Mouse (Mus musculus) C2C12 (cell line): ENCODE measurements at regions not wholly inside any gene's neighbourhood (a gene's known extent, or its start where the extent isn't known, plus 50 kb on each side); places are given as distances from the start of the nearest gene placed in this dataset.

Source experiments
- H3K27me3 ChIP-seq: one replicate; pipeline ENCODE4 v1.6.1; 2011; ENCODE audit not compliant: control insufficient read depth, insufficient read depth, insufficient read length
- H3K36me3 ChIP-seq: one replicate; pipeline ENCODE4 v1.6.1; 2011; ENCODE audit not compliant: control insufficient read depth, insufficient read depth
- H3K4me3 ChIP-seq: one replicate; pipeline ENCODE4 v1.5.1; 2011; ENCODE audit warnings: mild to moderate bottlenecking, control low read depth; ENCODE audit not compliant: poor library complexity, insufficient read depth, severe bottlenecking
- H3K79me2 ChIP-seq: one replicate; pipeline ENCODE4 v1.6.1; 2011; ENCODE audit not compliant: control insufficient read depth, insufficient read depth
- H3K79me3 ChIP-seq: one replicate; pipeline ENCODE4 v1.6.1; 2011; ENCODE audit warnings: low read depth, control low read depth
- H3ac ChIP-seq: one replicate; pipeline ENCODE3; 2011; ENCODE audit warnings: low read depth; ENCODE audit not compliant: control insufficient read depth, insufficient read length
- CEBPB ChIP-seq: IDR thresholded peaks from one replicate; pipeline ENCODE4 v1.6.1; 2011; ENCODE audit warnings: low read depth, mild to moderate bottlenecking, control low read depth, moderate library complexity
- CTCF ChIP-seq: IDR thresholded peaks from one replicate; pipeline ENCODE4 v1.5.1; 2011; ENCODE audit not compliant: control insufficient read depth, insufficient read depth, insufficient read length
- FOSL1 ChIP-seq: IDR thresholded peaks from one replicate; pipeline ENCODE4 v1.8.0; 2011; ENCODE audit warnings: mild to moderate bottlenecking, low read length; ENCODE audit not compliant: poor library complexity, insufficient read depth, severe bottlenecking
- MAX ChIP-seq: IDR thresholded peaks from one replicate; pipeline ENCODE4 v1.6.1; 2011; ENCODE audit warnings: mild to moderate bottlenecking, control low read depth
- MYOD1 ChIP-seq: IDR thresholded peaks from one replicate; pipeline ENCODE4 v1.6.1; 2011; ENCODE audit warnings: low read depth; ENCODE audit not compliant: control insufficient read depth, insufficient read length
- MYOG ChIP-seq: IDR thresholded peaks from one replicate; pipeline ENCODE4 v1.6.1; 2011; ENCODE audit not compliant: control insufficient read depth, insufficient read length; ENCODE audit errors: extremely low read depth
- USF1 ChIP-seq: IDR thresholded peaks from one replicate; pipeline ENCODE4 v1.6.1; 2011; ENCODE audit warnings: low read depth, mild to moderate bottlenecking, control low read depth, moderate library complexity

DNA sequence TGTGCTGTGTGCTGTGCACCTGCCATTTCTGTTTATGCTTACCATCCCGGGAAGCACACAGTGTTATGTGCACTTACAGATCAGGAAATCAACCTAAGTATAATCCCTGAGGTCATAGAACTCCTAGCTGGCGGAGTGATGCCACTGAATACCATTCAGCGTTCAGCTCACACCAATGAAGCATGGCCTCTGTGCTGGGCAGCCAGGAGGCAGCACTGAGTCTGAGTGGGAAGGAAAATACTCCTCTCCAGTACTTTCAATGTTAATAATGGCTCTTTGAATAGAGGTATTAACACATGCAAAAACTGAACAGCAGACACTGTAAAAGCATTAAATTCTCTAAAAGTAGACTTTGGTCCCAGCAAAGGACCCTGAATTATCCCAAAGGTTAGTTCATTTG, 85.7 kb upstream of the 4933402D24Rik start:
- Histone ChIP-seq H3ac (no peak overlapping the region), H3K36me3 (no peaks in the 10 kb centered on the region), H3K4me3 (no peak overlapping the region), H3K79me3 (no peaks in the 10 kb centered on the region), H3K79me2 (no peaks in the 10 kb centered on the region), H3K27me3 (no peaks in the 10 kb centered on the region)
- no peak for TF ChIP-seq CTCF
- TF ChIP-seq MAX, result no peak

DNA sequence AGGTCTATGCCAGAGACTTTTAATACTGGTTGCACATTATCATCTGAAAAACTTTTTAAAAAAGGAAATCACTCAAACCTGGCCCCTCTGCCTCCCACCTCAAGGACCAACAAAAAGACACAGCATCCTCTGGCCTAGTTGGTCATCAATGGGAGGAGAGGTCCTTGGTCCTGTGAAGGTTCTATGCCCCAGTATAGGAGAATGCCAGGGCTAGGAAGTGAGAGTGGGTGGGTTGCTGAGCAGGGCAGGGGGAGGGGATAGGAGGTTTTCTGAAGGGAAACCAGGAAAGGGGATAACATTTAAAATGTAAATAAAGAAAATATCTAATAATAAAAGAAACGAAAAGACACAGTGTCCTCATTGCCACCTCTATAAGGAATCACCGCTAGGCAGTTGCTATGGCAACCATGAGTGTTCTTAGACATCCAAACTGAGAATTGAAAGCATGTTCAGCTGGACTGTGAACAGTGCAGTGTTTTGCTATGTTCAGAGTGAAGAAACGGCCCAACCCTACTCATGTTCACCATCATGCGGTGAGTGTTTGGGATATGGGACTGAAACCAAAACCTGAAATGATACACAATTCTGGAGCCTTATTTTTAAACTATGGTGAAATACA, 82.5 kb upstream of the 4933402D24Rik start:
- H3K79me3 ChIP-seq, result no peaks in the 10 kb centered on the region
- no peaks in the 10 kb centered on the region for H3K79me2 ChIP-seq
- H3K27me3 ChIP-seq, result no peaks in the 10 kb centered on the region
- H3K36me3 ChIP-seq, result no peaks in the 10 kb centered on the region
- H3ac ChIP-seq, result no peak overlapping the region
- TF ChIP-seq USF1, result no peak
- TF ChIP-seq MYOD1, result no peak
- TF ChIP-seq FOSL1, result no peak
- TF ChIP-seq CEBPB, result no peak
- TF ChIP-seq CTCF, result no peak
- no peak for TF ChIP-seq MAX
- TF ChIP-seq MYOG, result no peak
- no peak overlapping the region for H3K4me3 ChIP-seq

DNA sequence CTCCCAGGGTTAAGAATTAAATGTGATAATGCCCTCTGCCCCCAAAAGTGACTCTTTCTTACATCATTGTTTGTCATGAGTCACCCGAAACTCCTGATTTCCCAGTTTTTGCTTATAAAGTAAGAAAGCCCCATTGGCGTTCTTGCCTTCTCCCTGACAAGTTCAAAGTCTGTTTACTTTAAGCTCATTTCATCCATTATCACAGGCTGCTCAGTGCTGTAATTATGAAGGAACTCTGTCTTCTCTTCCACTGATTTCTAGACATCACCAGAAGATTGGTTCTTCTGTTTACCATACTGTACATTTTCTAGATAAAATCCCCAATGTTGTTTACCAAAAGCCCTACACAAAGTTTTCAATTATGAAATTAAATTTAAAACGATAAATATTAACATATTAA, 81.2 kb upstream of the 4933402D24Rik start:
- Histone ChIP-seq H3K27me3 (no peaks in the 10 kb centered on the region), H3K79me3 (no peaks in the 10 kb centered on the region), H3K36me3 (no peaks in the 10 kb centered on the region), H3K79me2 (no peaks in the 10 kb centered on the region), H3ac (no peak overlapping the region), H3K4me3 (no peak overlapping the region)
- no peak for TF ChIP-seq CTCF

DNA sequence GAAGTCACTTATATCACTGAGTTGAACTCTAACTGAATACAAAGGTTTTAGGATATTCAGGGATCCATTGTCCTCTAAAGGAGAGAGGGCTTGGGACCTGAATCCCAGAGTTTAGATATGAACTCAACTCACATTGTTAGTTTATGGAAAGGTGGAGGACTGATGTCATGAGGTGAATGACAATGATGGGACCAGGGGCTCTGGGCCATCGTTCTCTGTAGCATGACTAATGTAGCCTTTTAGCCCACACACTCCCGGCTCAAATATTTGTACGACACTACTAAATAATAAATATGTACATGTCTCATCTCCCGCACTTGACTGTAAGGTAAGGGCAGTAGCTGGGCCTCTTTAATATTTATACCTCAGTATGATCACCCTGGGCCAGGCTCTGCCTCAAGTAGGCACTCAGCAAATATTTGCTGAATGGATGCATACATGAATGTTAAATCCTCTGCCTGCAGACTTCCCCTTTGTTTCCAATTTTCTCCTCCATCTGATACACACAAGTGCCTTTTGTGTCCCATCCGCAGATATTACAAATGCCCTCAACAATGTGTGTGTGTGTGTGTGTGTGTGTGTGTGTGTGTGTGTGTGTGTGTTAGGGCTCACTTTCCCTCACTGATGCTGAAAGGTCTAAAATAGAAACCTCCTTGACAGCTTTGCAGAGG, 59.2 kb upstream of the 4933402D24Rik start:
- Histone ChIP-seq H3K79me2 (no peaks in the 10 kb centered on the region), H3ac (no peak overlapping the region), H3K27me3 (no peaks in the 10 kb centered on the region), H3K36me3 (no peaks in the 10 kb centered on the region), H3K4me3 (no peak overlapping the region), H3K79me3 (no peaks in the 10 kb centered on the region)
- no peak for TF ChIP-seq CEBPB
- no peak for TF ChIP-seq MYOD1
- TF ChIP-seq MAX, result no peak
- no peak for TF ChIP-seq MYOG
- no peak for TF ChIP-seq FOSL1
- TF ChIP-seq CTCF, result no peak
- TF ChIP-seq USF1, result no peak

DNA sequence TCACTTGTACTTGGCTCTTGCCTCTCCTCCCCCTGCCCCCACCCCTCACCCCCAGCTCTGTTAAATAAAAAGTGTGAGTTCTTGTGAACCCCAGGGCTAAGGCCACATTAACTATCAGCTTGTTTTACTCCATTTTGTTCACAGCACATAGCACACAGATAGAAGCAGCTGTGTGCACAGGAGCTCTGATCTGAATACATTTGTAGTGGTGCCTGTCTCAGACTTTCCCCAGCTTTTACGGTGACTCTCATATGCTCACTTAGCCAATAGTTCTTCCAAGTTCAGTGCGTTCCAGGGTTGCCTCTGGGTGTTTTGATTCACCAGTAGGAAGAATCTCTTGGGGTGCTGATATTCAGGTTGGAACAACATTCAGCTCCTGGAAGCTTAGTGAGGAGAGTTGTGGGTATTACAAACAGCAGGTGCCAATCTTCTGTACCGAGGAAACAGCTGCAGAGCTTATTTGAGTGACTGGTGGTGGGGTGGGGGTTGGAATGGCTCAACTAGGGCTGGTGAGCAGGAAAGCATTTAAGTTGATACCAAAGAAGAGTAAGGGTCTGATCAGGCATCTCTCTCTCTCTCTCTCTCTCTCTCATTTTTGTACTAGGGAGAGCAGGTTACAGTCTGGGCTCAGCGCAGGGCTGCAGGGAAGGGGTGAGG, 51.7 kb upstream of the 4933402D24Rik start:
- Histone ChIP-seq H3ac (no peak overlapping the region), H3K36me3 (no peaks in the 10 kb centered on the region), H3K27me3 (no peaks in the 10 kb centered on the region), H3K4me3 (no peak overlapping the region), H3K79me2 (no peaks in the 10 kb centered on the region), H3K79me3 (no peaks in the 10 kb centered on the region)
- TF ChIP-seq FOSL1 (no peak), CTCF (no peak), MYOD1 (no peak), CEBPB (no peak), MAX (no peak), MYOG (no peak), USF1 (no peak)

DNA sequence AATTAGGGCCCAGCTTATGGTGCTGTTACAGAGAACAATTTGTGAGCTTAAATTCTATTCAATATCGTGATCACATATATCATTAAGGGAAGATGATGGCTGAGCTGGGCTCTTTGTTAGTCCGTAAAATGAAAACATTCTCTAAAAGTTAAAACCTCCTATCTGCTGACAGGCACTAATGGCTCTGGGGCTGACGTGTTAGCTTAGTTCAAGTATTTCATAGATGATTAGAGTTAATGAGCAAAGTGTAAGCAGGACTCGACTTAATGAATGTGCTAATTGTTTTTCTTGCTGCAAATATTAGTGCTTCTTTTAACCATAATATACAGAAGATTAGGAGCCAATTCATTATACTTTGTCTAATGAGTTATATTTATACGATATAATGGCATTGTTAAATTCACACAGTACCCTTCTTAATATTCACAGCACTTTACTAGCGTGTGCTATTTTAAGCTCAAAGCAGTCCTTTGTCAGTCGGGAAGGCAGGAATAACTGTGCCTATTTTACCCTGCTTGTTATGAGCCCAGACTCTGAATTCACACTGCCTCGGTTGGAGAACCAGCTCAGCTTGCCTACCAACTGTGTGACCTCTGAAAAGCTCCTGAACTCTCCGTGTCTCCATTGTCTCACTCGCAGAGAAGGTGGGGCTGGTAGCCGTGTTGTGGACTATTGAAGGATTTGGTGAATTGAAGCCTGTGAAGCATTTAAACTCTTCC, 50.6 kb upstream of the 4933402D24Rik start:
- TF ChIP-seq USF1, result no peak
- Histone ChIP-seq H3K27me3 (no peaks in the 10 kb centered on the region), H3K36me3 (no peaks in the 10 kb centered on the region)

More for the DNA sequence above, 50.6 kb upstream of the 4933402D24Rik start:
- Histone ChIP-seq H3K79me3 (no peaks in the 10 kb centered on the region), H3ac (no peak overlapping the region), H3K79me2 (no peaks in the 10 kb centered on the region), H3K4me3 (no peak overlapping the region)
